Mouse (Mus musculus) kidney, adult 2 months (tissue): ENCODE results near the gene Dnajc25. TPM values are rescaled to one million over a fixed set of nuclear protein-coding genes. Genes with fewer than 3 reads are reported as not detected.

Experiments used
- DNase-seq: peaks from one replicate; pipeline ENCODE4 v3.0.0; 2021
- H3K27ac ChIP-seq: fragments of 200-500 bp; 2 replicates; pipeline ENCODE4 v1.5.1; 2012; ENCODE audit warnings: low read depth, low read length, control low read depth, inconsistent platforms; ENCODE audit not compliant: insufficient read depth
- H3K27me3 ChIP-seq: fragments of 200-500 bp; replicated peaks from 2 replicates; pipeline ENCODE4 v1.6.1; 2012; ENCODE audit warnings: mild to moderate bottlenecking, moderate library complexity, low read length, inconsistent platforms; ENCODE audit not compliant: control insufficient read depth, insufficient read depth
- H3K36me3 ChIP-seq: fragments of 200-500 bp; 2 replicates; pipeline ENCODE4 v1.6.1; 2012; ENCODE audit warnings: mild to moderate bottlenecking, moderate library complexity, low read length, inconsistent platforms; ENCODE audit not compliant: control insufficient read depth, insufficient read depth
- H3K4me1 ChIP-seq: fragments of 200-500 bp; 2 replicates; pipeline ENCODE4 v1.6.1; 2011; ENCODE audit warnings: low read length; ENCODE audit not compliant: control insufficient read depth, insufficient read depth
- H3K4me3 ChIP-seq: fragments of 200-500 bp; 2 replicates; pipeline ENCODE4 v1.5.1; 2011; ENCODE audit warnings: mild to moderate bottlenecking, low read depth, low read length, control low read depth; ENCODE audit not compliant: insufficient read depth
- CTCF ChIP-seq: fragments of 200-500 bp; conservative IDR thresholded peaks from 2 replicates; pipeline ENCODE4 v1.5.1; 2011; ENCODE audit warnings: low read depth, mild to moderate bottlenecking, control low read depth, low read length, moderate library complexity, mixed read lengths; ENCODE audit not compliant: insufficient read depth, insufficient read length
- POLR2A ChIP-seq: fragments of 200-500 bp; IDR thresholded peaks from one replicate; pipeline ENCODE4 v1.6.1; 2011; ENCODE audit warnings: low read depth, low read length, control low read depth
- WGBS: fragments of 180-500 bp; shearing (Covaris S2); methylation state at CpG from one replicate; pipeline ENCODE4 v1.1.7; 2018; 5-methylcytosine and 5-hydroxymethylcytosine counted together
- polyA plus RNA-seq: library from polyadenylated mRNA; depleted of rRNA; stranded (reverse); fragments of >200 nt; gene quantifications from 2 replicates; pipeline ENCODE4 v1.2.3, GENCODE M21; 2012

The Dnajc25 gene
- polyA plus RNA-seq, 1 experiment = 2.7 TPM

DNA sequence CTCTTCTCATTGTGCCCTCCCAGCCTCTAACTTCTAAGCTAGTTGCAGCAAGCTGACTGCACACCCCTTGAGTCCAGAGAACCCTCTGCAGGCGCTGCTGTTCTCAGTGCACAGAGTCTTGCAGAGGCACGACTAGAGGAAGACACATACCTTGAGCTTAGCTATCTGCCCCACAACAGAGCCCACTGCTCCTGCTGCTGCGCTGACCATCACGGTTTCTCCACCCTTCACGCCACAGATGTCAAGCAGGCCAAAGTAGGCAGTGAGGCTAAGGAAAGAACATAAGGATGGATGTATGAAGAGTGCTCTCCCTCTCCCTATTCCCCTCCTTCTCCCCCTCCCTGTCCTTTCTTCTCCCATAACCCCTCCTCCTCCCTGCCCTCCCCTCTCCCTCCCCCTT, 19.2 kb upstream of the Dnajc25 start:
- no peak for TF ChIP-seq CTCF
- TF ChIP-seq POLR2A = no peak
- no peak overlapping the region for H3K4me3 ChIP-seq
- WGBS = 94% methylated on average over 5 of the region's 5 CpGs
- H3K27ac ChIP-seq = no peak overlapping the region
- H3K36me3 ChIP-seq = no peaks in the 10 kb centered on the region
- no peaks in the 10 kb centered on the region for H3K4me1 ChIP-seq
- DNase-seq = no peak
- H3K27me3 ChIP-seq = no peaks in the 10 kb centered on the region

DNA sequence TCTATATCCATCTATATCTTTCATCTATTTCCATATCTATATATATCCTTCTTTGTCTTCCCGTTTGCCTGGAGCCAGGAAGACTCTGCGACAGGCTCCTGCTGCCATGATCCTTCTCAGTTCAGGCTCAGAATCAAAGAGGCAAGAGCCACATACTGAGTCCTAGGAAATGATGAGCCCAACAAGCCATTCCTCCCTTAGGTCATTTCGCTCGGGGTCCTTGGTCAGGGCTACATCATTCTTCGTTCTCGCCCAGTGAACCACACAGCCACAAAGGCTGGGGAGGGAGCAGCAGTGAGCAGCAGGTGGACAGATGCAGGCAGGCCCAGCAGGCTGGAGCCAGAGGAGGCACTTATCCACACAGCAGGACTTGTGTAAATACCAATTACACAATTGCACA, 13.4 kb upstream of the Dnajc25 start:
- Histone ChIP-seq H3K27ac (no peak overlapping the region), H3K36me3 (no peaks in the 10 kb centered on the region), H3K4me3 (no peak overlapping the region), H3K4me1 (no peaks in the 10 kb centered on the region), H3K27me3 (no peaks in the 10 kb centered on the region)
- 83% methylated on average over 6 of the region's 6 CpGs for WGBS
- no peak for DNase-seq
- TF ChIP-seq POLR2A = no peak
- no peak for TF ChIP-seq CTCF

DNA sequence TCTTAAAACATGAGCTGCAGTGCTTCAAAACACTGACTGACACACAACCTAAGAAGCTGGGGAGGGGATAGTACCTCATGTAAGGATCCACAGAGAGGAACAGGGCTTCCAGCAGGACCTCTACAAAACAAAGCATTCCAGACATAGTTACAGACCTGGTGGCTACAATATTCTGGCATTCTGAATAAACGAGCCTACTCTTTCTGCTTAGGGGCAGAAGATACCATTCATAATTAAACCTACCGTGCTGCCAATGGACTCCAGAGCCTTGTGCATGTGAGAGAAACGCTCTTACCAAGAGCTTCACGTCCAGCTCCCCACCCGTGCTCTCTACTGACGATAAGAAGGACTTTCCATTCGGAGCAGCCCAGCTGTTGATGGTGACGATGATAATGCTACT, 12.1 kb upstream of the Dnajc25 start:
- H3K36me3 ChIP-seq = no peaks in the 10 kb centered on the region
- DNase-seq = no peak
- H3K27me3 ChIP-seq = no peaks in the 10 kb centered on the region
- peaks cover 3% of the 10 kb centered on the region; the same call in 1 of the 2 replicates for H3K4me1 ChIP-seq
- WGBS = 89% methylated on average over 8 of the region's 8 CpGs
- no peak for TF ChIP-seq CTCF
- no peak for TF ChIP-seq POLR2A
- no peak overlapping the region for H3K27ac ChIP-seq
- no peak overlapping the region for H3K4me3 ChIP-seq

DNA sequence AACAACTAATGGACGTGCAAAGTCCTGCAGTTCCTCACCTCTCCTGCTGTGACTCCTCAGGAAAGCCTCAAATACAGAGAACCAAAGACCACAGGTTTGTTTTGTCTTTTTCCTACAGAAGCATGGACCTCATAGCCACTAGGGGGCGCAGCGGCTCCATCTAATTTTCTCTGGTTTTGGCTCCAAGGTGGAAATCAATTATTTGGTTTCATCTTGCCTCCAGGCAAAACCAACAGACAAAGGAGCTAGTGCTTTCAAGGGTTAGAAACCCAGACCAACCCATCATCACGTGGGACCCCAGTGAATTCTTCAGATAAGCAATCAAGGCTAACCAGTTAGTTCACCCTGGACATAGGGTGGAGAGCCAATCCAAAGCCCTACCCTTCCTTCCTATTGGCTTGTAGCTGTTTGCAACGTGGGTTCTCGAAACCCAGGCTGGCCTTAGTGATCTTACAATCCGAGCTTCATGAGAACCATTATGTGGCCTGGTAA, 9.7 kb upstream of the Dnajc25 start:
- Histone ChIP-seq H3K27me3 (no peaks in the 10 kb centered on the region), H3K4me1 (peaks cover 9% of the 10 kb centered on the region), H3K36me3 (no peaks in the 10 kb centered on the region), H3K27ac (no peak overlapping the region), H3K4me3 (no peak overlapping the region)
- WGBS = 13% methylated on average over 7 of the region's 7 CpGs
- no peak for TF ChIP-seq POLR2A
- TF ChIP-seq CTCF = peak; percentile 88
- DNase-seq = peak; percentile 77

DNA sequence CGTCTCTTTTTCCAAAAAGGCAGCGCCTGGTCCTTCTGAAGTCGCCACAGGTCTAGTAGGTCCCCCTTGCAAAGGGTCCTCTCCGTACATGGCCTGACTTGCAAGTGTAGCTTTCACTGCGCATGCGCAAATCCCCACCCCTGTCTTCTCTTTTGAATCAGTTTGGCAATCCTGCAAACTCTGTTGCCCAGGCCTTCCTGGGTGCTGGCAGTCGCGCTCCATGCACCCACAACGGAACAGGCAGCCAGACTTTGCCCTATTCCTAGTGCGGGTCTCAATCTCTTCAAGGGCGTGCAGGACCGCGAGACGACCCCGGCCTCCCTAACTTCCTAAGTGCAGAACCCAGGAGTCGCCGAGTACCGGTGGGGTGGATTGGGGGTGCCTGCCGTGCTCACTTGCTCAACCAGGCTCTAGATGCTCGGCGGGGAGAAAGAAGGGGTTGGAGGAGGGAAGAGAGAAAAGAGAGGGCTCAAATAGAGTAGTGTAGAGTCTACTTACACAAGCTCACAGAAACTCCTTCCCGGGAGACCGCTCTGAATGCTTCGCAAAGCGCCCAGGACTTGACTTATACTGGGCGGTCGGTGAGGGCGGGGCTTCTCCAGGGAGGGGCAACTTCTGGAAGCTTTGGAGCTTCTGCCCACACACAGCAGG, 8.2 kb upstream of the Dnajc25 start, which contains the start of gene Ptgr1:
Gene Ptgr1 (minus strand): TSS at position 580 of the 651 bp plus-strand sequence.
- 1% methylated on average over 28 of the region's 28 CpGs for WGBS
- H3K4me3 ChIP-seq = peak within 1 kb of the TSS; percentile 73
- TF ChIP-seq CTCF (no peak), POLR2A (no peak)

DNA sequence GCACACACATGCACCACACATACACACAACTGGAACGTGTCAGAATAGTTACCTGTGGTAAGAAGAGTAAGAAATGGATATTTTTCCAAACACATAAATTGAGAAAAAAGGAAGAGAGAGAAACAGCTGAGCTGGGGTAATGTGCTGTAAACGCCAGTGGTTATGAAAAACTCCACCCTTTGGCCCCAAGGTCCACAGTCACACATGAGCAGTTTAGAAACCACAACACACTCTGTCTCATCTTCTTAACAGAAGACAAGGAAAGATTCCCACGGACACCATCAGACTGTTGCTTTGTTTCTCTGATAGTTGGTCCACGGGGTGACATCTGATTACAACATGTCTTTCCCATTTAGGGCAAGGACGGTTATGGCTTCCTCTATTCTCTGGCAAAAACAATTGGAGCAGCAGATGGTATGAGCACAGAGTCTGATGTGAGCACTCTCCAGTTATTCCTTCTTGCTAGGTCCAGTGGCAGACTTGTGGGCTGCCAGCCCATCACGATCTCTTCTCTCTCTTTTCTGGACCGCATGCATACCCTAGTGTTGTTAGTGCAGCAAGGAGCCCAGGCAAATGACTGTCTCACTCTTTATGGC, 5.5 kb upstream of the Dnajc25 start:
- no peaks in the 10 kb centered on the region for H3K27me3 ChIP-seq
- H3K27ac ChIP-seq = 0 out of 2 replicates have a peak overlapping the region, but pooled peaks have one; percentile 72
- TF ChIP-seq CTCF = no peak
- no peak for TF ChIP-seq POLR2A
- 63% methylated on average over 7 of the region's 7 CpGs for WGBS
- H3K4me1 ChIP-seq = peaks cover 9% of the 10 kb centered on the region
- H3K36me3 ChIP-seq = no peaks in the 10 kb centered on the region
- peak; percentile 80 for DNase-seq
- no peak overlapping the region for H3K4me3 ChIP-seq

More for the DNA sequence above, 8.2 kb upstream of the Dnajc25 start, which contains the start of gene Ptgr1:
- H3K27ac ChIP-seq = no peak within 1 kb of the TSS; the same call in 1 of the 2 replicates
- no peaks in the 10 kb centered on the region for H3K36me3 ChIP-seq
- peaks cover 9% of the 10 kb centered on the region for H3K4me1 ChIP-seq
- H3K27me3 ChIP-seq = no peaks in the 10 kb centered on the region
- peak; percentile 93 for DNase-seq

DNA sequence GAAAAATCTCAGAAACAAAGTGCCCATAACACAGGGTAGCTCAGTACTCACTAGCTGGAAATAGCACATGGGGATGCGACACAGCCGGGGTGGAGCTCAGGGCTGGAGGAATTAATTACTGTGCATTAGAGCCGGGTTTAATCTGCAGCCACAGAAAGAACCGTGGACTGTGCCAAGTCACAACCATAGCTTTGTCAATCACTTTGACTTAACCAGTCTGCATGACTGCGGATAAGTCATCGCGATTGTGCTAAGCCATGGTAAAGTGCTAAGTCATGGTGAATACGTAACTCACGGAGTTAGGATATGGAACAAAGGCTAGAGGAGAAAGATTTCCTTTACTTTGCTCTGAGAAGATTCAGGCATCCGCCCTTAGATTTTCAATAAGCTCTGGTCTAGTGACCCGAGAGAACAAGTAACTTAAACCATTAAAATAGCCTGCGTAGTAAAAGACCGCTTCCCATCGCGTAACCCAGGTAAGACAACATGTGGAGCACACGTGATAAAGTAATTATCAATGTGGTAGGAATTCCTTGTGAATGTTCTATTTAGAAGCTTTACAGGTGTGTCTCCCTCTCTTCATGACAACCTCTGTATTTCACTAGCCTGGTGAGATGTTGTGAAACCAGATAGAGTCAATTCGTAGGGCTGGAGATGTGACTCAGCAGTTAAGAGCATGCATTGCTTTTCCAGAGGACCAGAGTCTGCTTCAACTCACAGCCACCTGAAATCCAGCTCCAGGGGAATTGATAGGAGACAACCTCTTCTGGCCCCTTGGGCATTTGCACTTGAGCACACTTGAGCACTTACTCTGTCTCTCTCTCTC, 4.0 kb upstream of the Dnajc25 start:
- Histone ChIP-seq H3K4me3 (no peak overlapping the region), H3K36me3 (no peaks in the 10 kb centered on the region), H3K27me3 (no peaks in the 10 kb centered on the region), H3K27ac (no peak overlapping the region), H3K4me1 (peaks cover 9% of the 10 kb centered on the region)
- no peak for DNase-seq
- WGBS = 80% methylated on average over 17 of the region's 17 CpGs
- TF ChIP-seq CTCF (no peak), POLR2A (no peak)
